Mouse (Mus musculus) liver, embryonic 13.5 days (tissue): ENCODE measurements around the gene Hoxb6. TPM values are rescaled to one million over a fixed set of nuclear protein-coding genes. Genes with fewer than 3 reads are reported as not detected.

Experiments
- ATAC-seq: fragments of 200-750 bp; cut with Nextera tagmentation; 2 replicates; pipeline ENCODE4 v1.8.0; 2017; ENCODE audit warnings: low read depth, mild to moderate bottlenecking, moderate number of reproducible peaks, moderate library complexity
- DNase-seq: peaks from one replicate; pipeline ENCODE4 v3.0.0; 2022
- H3K27ac ChIP-seq: fragments of 300-500 bp; sonication (generic); 2 replicates; pipeline ENCODE4 v1.5.1; 2015; ENCODE audit warnings: moderate library complexity, mild to moderate bottlenecking, inconsistent platforms
- H3K27me3 ChIP-seq: fragments of 300-500 bp; sonication (generic); 2 replicates; pipeline ENCODE4 v1.6.1; 2015; ENCODE audit warnings: mild to moderate bottlenecking, inconsistent platforms
- H3K36me3 ChIP-seq: fragments of 300-500 bp; sonication (generic); 2 replicates; pipeline ENCODE4 v1.6.1; 2015; ENCODE audit warnings: mild to moderate bottlenecking, inconsistent platforms
- H3K4me1 ChIP-seq: fragments of 300-500 bp; sonication (generic); replicated peaks from 2 replicates; pipeline ENCODE4 v1.6.1; 2015; ENCODE audit warnings: inconsistent platforms
- H3K4me2 ChIP-seq: fragments of 300-500 bp; sonication (generic); 2 replicates; pipeline ENCODE4 v1.6.1; 2015; ENCODE audit warnings: inconsistent platforms, mild to moderate bottlenecking, moderate library complexity
- H3K4me3 ChIP-seq: fragments of 300-500 bp; sonication (generic); replicated peaks from 2 replicates; pipeline ENCODE4 v1.5.1; 2015; ENCODE audit warnings: mild to moderate bottlenecking, inconsistent platforms
- H3K9ac ChIP-seq: fragments of 300-500 bp; sonication (generic); 2 replicates; pipeline ENCODE4 v1.6.1; 2015; ENCODE audit warnings: mild to moderate bottlenecking, inconsistent platforms
- H3K9me3 ChIP-seq: fragments of 300-500 bp; sonication (generic); replicated peaks from 2 replicates; pipeline ENCODE4 v1.6.1; 2016; ENCODE audit warnings: inconsistent platforms
- WGBS: fragments of 180-500 bp; shearing (Covaris S2); methylation state at CpG from one replicate; pipeline ENCODE4 v1.1.7; 2015; ENCODE audit not compliant: insufficient replicate concordance; 5-methylcytosine and 5-hydroxymethylcytosine counted together
- polyA plus RNA-seq: library from polyadenylated mRNA; unstranded; fragments of >200 nt; fragmentation: Nextera tagmentation; extraction: Ambion mirVana; gene quantifications from 2 replicates; pipeline ENCODE4 v1.2.1, GENCODE M21; 2015

Hoxb6 gene
- polyA plus RNA-seq, 1 experiment from 2014 or later: 0.07 TPM

DNA sequence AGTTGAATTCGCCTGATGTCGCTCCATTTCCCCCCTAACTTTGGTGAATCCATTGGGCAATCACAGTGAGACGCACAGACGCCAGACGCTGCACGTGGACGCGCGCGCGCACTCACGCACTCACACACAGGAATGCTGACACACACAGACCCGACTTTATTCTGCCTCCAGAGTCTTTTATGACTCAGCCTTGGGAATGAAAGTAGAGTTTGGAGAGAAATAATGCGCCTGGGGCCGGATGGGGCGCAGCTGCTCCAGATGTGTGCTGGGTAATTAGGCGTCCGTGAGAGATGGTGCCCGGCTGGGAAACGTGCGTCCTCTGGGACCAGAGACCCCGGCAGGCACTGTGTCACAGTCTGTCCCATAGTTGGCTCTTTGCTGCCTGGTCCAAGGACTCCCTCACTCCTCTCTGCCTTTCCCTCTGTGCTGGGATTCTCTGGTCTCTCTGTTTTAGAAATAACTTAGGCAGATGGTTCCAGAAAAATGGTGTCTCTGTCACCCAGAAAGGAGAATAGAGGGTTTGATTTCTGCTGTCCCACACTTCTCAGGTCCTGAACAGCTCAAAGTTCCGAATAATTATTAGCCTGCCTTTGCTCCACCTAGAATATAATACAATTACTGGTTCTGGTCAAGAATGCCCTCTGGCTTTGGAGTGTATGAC lies 31.8 kb upstream of the Hoxb6 start:
- Histone ChIP-seq H3K4me2 (no peak overlapping the region), H3K4me3 (no peak overlapping the region), H3K27me3 (peaks cover 99% of the 10 kb centered on the region), H3K27ac (no peak overlapping the region), H3K4me1 (no peaks in the 10 kb centered on the region), H3K9ac (no peak overlapping the region), H3K9me3 (no peaks in the 10 kb centered on the region), H3K36me3 (no peaks in the 10 kb centered on the region)
- 5% methylated on average over 23 of the region's 23 CpGs for WGBS
- ATAC-seq: no peak
- DNase-seq: no peak

DNA sequence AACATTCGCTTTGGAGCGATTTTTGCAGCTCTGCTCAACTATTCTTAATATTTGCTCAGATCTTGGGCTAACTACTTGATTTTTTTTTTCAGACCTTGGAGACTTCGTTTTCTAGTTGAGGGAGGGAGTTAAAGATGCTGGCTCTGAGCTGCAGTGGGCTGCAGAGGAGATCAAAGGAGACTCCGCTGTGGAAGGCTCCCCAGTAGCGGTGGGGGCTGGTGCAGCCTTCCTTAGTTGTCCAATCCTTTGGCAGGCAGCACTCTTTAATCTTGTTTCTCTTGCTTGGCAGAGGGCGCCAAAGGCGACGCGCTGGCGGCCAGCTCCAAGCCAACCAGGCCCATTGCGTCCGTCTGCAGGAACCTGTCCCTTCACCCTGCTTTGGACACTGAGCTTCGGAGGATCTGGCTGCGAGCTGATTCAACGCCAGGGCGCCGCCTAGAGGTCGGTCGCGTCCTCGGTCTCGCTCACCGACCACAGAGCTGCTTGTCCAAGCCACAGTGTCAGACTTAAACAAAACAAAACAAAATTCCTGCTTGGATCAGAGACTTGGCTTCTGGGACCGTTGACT lies 30.9 kb upstream of the Hoxb6 start:
- H3K27me3 ChIP-seq: peaks cover 99% of the 10 kb centered on the region
- H3K9ac ChIP-seq: no peak overlapping the region
- no peak overlapping the region for H3K4me3 ChIP-seq
- 3% methylated on average over 24 of the region's 24 CpGs for WGBS
- H3K9me3 ChIP-seq: no peaks in the 10 kb centered on the region
- H3K4me2 ChIP-seq: no peak overlapping the region
- ATAC-seq (no peak), DNase-seq (peak; percentile 13)
- no peaks in the 10 kb centered on the region for H3K4me1 ChIP-seq
- no peaks in the 10 kb centered on the region for H3K36me3 ChIP-seq
- H3K27ac ChIP-seq: no peak overlapping the region

DNA sequence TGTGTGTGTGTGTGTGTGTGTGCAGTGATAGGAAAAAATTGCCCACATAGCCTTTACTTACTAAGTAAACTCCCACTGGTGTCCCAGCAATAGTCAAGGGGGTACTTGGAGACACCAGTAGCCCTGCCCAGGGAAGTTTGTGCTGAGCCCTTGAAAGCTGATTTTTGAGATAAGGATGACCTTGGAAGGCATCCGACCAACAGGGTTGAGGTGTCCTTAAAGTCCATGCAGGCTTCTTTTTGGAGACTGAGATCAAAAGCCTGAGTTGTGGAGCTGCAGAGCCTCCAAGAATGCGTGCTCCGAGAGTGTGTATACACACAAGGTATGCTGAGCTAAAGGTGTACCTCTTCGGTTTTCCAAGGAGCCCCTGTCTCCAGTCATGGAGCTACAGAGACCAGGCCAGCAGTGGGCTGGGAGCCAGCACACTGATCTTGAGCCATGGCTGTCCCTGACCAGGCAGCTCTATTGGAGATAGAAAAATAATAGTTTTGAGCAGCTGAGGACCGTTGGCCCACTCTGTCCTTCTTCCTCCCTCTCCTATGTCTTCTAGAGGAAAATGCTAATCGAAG lies 29.9 kb upstream of the Hoxb6 start:
- H3K9me3 ChIP-seq: no peaks in the 10 kb centered on the region
- DNase-seq: no peak
- no peak overlapping the region for H3K9ac ChIP-seq
- H3K4me2 ChIP-seq: no peak overlapping the region
- H3K4me3 ChIP-seq: no peak overlapping the region
- no peak for ATAC-seq
- peaks cover 99% of the 10 kb centered on the region for H3K27me3 ChIP-seq
- H3K4me1 ChIP-seq: no peaks in the 10 kb centered on the region
- WGBS: 13% methylated on average over 6 of the region's 6 CpGs
- H3K27ac ChIP-seq: no peak overlapping the region
- H3K36me3 ChIP-seq: no peaks in the 10 kb centered on the region

DNA sequence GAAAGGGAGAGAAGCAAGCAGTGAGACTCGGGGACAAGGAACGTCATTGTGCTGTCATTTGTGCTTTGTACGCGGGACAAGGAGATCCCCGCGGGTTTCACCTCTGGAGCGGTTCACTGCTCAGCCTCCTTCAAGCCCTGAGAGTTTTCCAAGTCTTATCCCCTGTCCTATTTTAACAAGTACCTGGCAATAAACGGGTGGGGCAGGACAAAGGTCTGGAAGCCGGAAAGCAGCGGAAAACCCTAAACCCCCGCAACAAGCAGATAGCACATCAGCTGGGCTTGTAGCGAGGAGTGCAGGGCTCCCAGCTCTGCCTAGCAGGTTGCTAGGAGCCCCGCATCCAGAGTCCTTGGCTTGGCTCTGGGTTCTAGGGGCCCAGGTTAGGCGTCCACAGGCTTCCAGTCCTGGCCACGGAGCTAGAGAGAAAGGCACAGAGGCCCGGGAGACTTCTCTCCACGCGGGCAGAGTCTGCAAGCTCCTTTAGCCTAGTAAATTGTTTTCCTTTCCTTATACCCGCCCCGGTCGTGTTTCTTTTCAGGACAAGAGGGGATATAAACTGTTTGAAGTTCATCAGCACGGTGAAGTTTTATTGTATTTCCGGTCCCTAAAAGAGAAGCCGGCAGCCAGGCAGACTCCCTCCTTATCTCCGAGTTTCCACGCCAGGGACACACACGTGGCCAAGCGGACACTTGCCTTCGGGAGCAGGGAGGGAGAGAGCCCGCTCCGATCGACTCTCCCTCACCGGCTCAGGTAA lies 28.5 kb upstream of the Hoxb6 start:
- H3K36me3 ChIP-seq: no peaks in the 10 kb centered on the region
- no peak overlapping the region for H3K27ac ChIP-seq
- H3K4me2 ChIP-seq: no peak overlapping the region
- no peak overlapping the region for H3K4me3 ChIP-seq
- H3K4me1 ChIP-seq: no peaks in the 10 kb centered on the region
- ATAC-seq (no peak), DNase-seq (no peak)
- H3K9ac ChIP-seq: no peak overlapping the region
- H3K9me3 ChIP-seq: no peaks in the 10 kb centered on the region
- H3K27me3 ChIP-seq: peaks cover 98% of the 10 kb centered on the region
- 4% methylated on average over 33 of the region's 33 CpGs for WGBS

DNA sequence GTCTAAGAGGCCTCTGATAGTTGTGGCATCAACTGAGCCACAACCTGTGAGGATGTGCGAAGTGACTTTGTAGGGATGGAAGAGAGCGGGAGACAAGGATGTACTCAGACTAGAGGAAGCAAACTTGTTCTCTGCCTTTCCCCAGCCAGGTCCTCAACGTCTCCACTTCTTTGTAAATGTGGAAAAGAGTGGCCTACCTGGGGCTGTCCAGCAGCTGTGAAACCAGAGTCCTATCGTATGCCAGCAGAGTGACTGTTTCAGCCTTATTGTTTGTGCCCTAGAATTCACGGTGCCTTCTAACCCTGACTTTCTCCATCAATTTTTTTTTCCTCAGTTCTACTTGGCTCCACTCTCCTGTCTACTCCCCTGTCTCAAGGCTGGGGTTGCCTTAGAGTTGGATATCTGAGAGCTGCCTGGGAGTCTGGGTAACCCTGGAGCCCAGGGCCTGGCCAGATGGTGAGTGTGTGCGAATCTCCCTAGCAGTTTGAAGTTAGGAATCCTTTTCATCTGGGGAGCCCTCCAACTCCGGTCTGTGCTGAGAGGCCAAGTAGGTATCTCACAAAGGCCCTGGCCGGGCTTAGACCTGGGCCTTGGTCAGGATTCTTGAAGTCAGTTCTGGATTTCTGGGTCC lies 27.8 kb upstream of the Hoxb6 start:
- H3K9me3 ChIP-seq: no peaks in the 10 kb centered on the region
- 19% methylated on average over 8 of the region's 8 CpGs for WGBS
- no peak overlapping the region for H3K9ac ChIP-seq
- DNase-seq (no peak), ATAC-seq (no peak)
- peaks cover 98% of the 10 kb centered on the region for H3K27me3 ChIP-seq
- no peak overlapping the region for H3K4me3 ChIP-seq
- no peaks in the 10 kb centered on the region for H3K36me3 ChIP-seq
- no peak overlapping the region for H3K4me2 ChIP-seq
- no peaks in the 10 kb centered on the region for H3K4me1 ChIP-seq
- no peak overlapping the region for H3K27ac ChIP-seq

DNA sequence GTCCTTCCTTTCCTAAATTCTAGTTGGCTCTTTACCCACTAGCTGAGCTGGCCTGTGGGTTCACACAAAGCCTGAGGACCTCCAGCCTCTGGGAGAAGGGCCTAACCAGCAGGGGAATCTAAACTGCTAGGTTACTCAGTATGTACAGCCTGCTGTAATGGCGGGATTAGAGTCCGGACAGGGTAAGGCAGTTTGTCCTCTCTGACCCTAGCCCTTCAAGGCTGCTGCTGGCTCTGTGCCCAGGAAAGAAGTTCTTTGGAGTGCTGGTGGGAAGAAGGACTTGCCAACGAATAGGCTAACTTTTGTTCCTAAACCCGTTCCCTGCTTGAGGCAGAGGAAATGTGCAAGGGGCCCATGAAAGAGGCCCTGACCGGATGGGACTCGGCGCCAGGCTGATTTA lies 26.3 kb upstream of the Hoxb6 start:
- no peak for ATAC-seq

DNA sequence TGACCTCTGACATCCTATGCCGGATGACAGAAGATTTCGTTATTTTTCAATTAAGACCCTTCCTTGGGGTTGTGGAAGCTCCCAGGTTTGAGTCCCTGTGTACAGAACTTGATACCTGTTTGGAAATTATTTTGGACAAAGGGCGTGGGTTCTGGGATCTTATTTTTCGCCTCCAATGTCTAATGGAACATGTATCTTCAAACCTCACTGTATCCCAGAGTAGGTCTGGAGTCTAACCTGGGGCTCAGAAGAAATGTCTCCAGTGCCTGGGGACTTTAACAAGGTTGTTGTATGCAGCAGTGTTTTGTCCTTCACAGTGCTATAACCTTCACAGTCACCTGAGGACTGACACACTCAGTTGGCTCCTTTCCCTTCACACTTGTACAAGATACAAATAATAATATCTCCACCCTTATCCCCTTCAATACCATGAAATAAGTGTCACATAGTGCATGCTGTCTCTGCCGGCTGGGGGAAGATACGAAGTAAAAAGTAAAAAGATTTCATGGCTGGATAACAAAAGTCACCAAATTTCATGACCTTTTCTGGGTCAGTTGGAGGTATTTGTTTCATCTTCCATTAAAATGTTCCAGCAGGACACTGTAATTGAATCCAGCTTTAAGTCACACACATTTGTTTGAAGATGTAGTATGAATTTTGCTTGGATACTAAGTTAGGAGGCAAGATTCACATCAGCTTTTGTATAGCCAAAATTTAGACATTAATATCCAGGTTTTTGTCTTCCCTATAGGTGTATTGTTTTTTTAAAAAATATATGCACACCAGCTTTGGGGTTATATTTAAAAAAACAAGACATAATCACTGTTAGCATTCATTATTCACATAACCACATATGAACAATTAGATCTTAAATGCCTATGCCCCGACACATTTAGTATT lies 25.0 kb upstream of the Hoxb6 start:
- Histone ChIP-seq H3K4me1 (peaks cover 6% of the 10 kb centered on the region; the same call in 1 of the 2 replicates), H3K4me3 (no peak overlapping the region), H3K4me2 (no peak overlapping the region), H3K27me3 (peaks cover 98% of the 10 kb centered on the region), H3K9me3 (no peaks in the 10 kb centered on the region), H3K36me3 (no peaks in the 10 kb centered on the region), H3K9ac (no peak overlapping the region), H3K27ac (no peak overlapping the region)
- ATAC-seq (no peak), DNase-seq (no peak)
- WGBS: 28% methylated on average over 7 of the region's 7 CpGs

More for the DNA sequence above, 26.3 kb upstream of the Hoxb6 start:
- no peak for DNase-seq
- Histone ChIP-seq H3K9ac (no peak overlapping the region), H3K27me3 (peaks cover 98% of the 10 kb centered on the region), H3K27ac (no peak overlapping the region), H3K36me3 (no peaks in the 10 kb centered on the region), H3K4me2 (no peak overlapping the region), H3K9me3 (no peaks in the 10 kb centered on the region), H3K4me1 (0 out of 2 replicates have a peak, but pooled peaks cover 2% of the 10 kb centered on the region), H3K4me3 (no peak overlapping the region)
- 5% methylated on average over 7 of the region's 7 CpGs for WGBS

DNA sequence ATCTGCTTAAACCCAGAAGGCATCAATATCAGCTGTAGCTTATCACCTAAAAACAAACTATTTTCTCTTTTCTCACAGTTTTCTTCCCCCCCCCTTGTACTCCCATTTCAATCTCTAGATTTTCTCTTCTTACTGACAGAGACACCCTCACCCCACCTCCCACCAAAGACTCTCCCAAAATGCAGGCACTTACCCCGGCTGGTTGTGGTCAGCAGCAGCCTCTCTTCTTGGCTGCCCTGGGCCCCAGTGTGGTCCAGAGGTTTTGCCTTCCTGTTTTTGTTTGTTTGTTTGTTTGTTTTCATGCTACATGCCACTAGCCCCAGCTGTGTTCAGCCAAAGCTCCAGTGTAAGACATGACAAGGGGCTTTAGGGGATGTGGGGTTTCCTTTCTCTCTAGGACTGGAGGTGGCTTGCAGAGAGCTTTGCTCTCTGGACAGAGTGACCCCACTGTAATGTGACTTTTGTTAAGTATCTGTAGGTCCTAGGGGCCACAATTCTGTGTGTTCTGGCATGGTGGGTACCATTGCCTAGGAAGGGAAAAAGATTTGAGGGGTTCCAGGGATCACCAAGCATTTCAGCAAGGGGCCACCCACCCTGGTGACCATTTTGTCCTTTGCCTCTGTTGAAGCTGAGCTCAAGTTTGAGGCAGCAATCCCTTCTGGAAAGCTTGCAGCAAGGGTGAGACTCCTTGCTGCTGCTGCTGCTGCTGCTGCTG lies 24.1 kb upstream of the Hoxb6 start:
- DNase-seq (no peak), ATAC-seq (no peak)
- Histone ChIP-seq H3K4me3 (no peak overlapping the region), H3K27ac (no peak overlapping the region), H3K4me1 (peaks cover 6% of the 10 kb centered on the region; the same call in 1 of the 2 replicates), H3K9me3 (no peaks in the 10 kb centered on the region), H3K4me2 (no peak overlapping the region), H3K36me3 (no peaks in the 10 kb centered on the region), H3K9ac (no peak overlapping the region), H3K27me3 (peaks cover 98% of the 10 kb centered on the region)
- WGBS: 10% methylated on average over 1 of the region's 1 CpGs

DNA sequence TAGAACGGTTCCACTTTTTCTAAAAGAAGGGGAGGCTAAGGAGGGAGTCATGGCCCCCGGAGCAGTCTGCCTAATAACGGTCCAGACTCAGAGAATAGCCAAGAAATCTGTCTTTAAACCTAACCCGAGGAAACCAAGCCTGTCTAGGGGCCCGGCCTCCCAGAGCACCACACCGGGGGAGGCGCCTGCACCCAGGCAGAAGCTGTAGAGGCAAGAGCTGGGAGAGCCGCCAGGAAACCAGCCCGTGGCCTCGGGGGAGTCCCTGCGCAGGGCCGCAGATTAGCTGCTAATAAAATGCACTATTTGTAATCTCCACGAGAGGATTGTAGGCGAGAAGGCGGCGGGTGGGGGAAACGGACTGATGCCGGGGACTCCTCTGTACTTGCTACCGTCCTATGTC lies 22.4 kb upstream of the Hoxb6 start:
- Histone ChIP-seq H3K27ac (no peak overlapping the region), H3K36me3 (no peaks in the 10 kb centered on the region), H3K9ac (no peak overlapping the region), H3K9me3 (no peaks in the 10 kb centered on the region), H3K27me3 (peaks cover 98% of the 10 kb centered on the region), H3K4me1 (peaks cover 6% of the 10 kb centered on the region; the same call in 1 of the 2 replicates), H3K4me2 (no peak overlapping the region), H3K4me3 (no peak overlapping the region)
- no peak for DNase-seq
- WGBS: 4% methylated on average over 19 of the region's 19 CpGs
- ATAC-seq: no peak

DNA sequence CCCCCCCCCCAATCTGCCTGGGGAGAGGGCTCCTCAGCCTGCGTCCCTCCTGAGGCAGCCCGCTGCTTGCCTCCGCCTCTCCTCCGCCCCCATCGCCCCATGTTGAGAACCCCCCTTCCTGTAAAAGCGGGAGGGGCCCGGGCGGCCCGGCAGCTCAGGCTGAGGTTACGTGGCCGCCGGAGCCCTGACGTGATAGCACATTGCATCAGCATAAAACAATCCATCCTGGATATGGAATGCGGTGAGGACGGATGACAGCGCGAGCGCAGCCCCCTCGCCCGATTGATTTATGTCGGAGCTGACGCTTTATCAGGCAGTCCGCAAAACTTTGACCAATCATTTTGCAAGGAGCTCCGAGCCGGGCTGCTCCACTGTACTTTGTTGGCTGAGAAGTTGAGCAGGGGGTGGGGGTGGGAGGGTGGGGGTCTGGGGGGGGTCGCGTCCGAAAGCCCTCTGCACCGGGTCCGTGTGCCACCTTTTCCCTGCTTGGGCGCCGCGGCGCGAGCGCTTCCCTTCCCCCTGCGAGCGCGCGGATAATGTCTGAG lies 21.2 kb upstream of the Hoxb6 start, which contains the start of gene Hoxb9:
Hoxb9 (plus strand) TSS at position 462 of the 545 bp plus-strand sequence.
- H3K4me1 ChIP-seq: peaks cover 6% of the 10 kb centered on the region; the same call in 1 of the 2 replicates
- peak within 1 kb of the TSS; percentile 23; the same call in 1 of the 2 replicates for H3K4me2 ChIP-seq
- DNase-seq (no peak), ATAC-seq (no peak)
- H3K4me3 ChIP-seq: peak within 1 kb of the TSS; percentile 27
- under 1% methylated on average over 38 of the region's 40 CpGs for WGBS
- H3K27me3 ChIP-seq: peaks cover 98% of the 10 kb centered on the region
- no peak within 1 kb of the TSS for H3K9ac ChIP-seq
- H3K36me3 ChIP-seq: no peaks in the 10 kb centered on the region
- H3K27ac ChIP-seq: no peak within 1 kb of the TSS
- H3K9me3 ChIP-seq: no peaks in the 10 kb centered on the region
